Mouse (Mus musculus): Measurements from ENCODE around the gene Fkbp1b.

Fkbp1b gene

GRCm38 (mm10) chr12:4863654-4864337 is 22.4 kb upstream of the Fkbp1b start:
- TF ChIP-seq NANOG (IDR thresholded peaks at IDR 0.05; ENCODE audit: borderline replicate concordance, low read length) (no peak), CTCF (conservative IDR thresholded peaks at IDR 0.05; ENCODE audit: low read length) (no peak), POU5F1 (IDR thresholded peaks at IDR 0.05; ENCODE audit: borderline replicate concordance, low read length) (no peak)
- no peaks in the 10 kb centered on the region; the same call in 1 of the 2 replicates for H3K36me3 ChIP-seq (ENCODE audit: insufficient read depth, low read length)
- H3K4me1 ChIP-seq (replicated peaks; ENCODE audit: low read depth, low read length): peaks cover 41% of the 10 kb centered on the region
- H3K4me3 ChIP-seq (replicated peaks; ENCODE audit: low read length): no peak overlapping the region
- peaks cover 3% of the 10 kb centered on the region; the same call in 1 of the 2 replicates for H3K9me3 ChIP-seq (ENCODE audit: low read length)
- 0 out of 2 replicates have a peak, but pooled peaks cover 1% of the 10 kb centered on the region for H3K27me3 ChIP-seq (ENCODE audit: insufficient read depth, low read length)

DNA sequence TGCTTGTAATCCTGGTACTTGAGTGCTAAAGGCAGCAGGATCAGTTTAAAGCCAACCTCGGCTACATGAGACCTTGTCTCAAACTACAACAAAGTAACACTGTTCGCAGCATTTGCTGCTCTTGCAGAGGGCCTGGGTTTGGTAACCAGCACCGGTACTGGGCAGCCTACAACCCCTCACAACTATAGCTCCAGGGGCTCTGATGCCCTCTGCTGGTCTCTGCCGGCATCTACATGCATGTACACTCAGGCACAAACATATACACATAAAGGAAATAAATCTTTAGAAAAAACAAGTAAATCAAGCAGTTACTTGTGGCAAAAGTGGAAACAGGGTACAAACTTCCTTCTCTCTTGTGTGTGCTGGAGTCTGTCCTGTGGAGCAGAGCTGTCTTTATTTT is 21.3 kb upstream of the Fkbp1b start:
- Histone ChIP-seq H3K4me3 (replicated peaks; ENCODE audit: low read length) (no peak overlapping the region), H3K27me3 (ENCODE audit: insufficient read depth, low read length) (no peaks in the 10 kb centered on the region), H3K4me1 (replicated peaks; ENCODE audit: low read depth, low read length) (peaks cover 45% of the 10 kb centered on the region), H3K9me3 (ENCODE audit: low read length) (peaks cover 3% of the 10 kb centered on the region; the same call in 1 of the 2 replicates), H3K36me3 (ENCODE audit: insufficient read depth, low read length) (peaks cover 4% of the 10 kb centered on the region)
- TF ChIP-seq CTCF (conservative IDR thresholded peaks at IDR 0.05; ENCODE audit: low read length): peak; percentile 94
- TF ChIP-seq NANOG (IDR thresholded peaks at IDR 0.05; ENCODE audit: borderline replicate concordance, low read length): no peak

- Histone ChIP-seq H3K36me3 (ENCODE audit: insufficient read depth, low read length) (peaks cover 25% of the 10 kb centered on the region), H3K9me3 (ENCODE audit: low read length) (peaks cover 3% of the 10 kb centered on the region; the same call in 1 of the 2 replicates), H3K4me3 (replicated peaks; ENCODE audit: low read length) (no peak overlapping the region), H3K27me3 (ENCODE audit: insufficient read depth, low read length) (no peaks in the 10 kb centered on the region), H3K4me1 (replicated peaks; ENCODE audit: low read depth, low read length) (peaks cover 37% of the 10 kb centered on the region)
- no peak for TF ChIP-seq POU5F1 (IDR thresholded peaks at IDR 0.05; ENCODE audit: borderline replicate concordance, low read length)
- no peak for TF ChIP-seq NANOG (IDR thresholded peaks at IDR 0.05; ENCODE audit: borderline replicate concordance, low read length)
- TF ChIP-seq CTCF (conservative IDR thresholded peaks at IDR 0.05; ENCODE audit: low read length): no peak
Observed at GRCm38 (mm10) chr12:4859241-4859914, 18.0 kb upstream of the Fkbp1b start.

DNA sequence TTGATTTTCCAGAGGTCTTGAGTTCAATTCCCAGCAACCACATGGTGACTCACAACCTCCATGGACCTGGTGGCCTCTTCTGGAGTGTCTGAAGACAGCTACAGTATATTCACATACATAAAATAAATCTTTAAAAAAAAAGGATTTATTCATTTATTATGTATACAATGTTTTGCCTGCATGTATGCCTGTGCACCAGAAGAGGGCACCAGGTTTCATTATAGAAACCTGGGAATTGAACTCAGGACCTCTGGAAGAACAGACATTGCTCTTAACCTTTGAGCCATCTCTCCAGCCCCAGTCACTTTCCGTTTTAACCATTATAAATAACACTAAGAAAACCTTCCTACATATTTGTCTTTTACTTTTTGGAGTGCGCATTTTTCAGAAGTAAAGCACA is 15.4 kb upstream of the Fkbp1b start:
- Histone ChIP-seq H3K9me3 (ENCODE audit: low read length) (no peaks in the 10 kb centered on the region), H3K36me3 (ENCODE audit: insufficient read depth, low read length) (peaks cover 42% of the 10 kb centered on the region), H3K27me3 (ENCODE audit: insufficient read depth, low read length) (no peaks in the 10 kb centered on the region), H3K4me3 (replicated peaks; ENCODE audit: low read length) (no peak overlapping the region), H3K4me1 (replicated peaks; ENCODE audit: low read depth, low read length) (peaks cover 35% of the 10 kb centered on the region)
- TF ChIP-seq POU5F1 (IDR thresholded peaks at IDR 0.05; ENCODE audit: borderline replicate concordance, low read length) (no peak), NANOG (IDR thresholded peaks at IDR 0.05; ENCODE audit: borderline replicate concordance, low read length) (no peak), CTCF (conservative IDR thresholded peaks at IDR 0.05; ENCODE audit: low read length) (no peak)

- Histone ChIP-seq H3K36me3 (ENCODE audit: insufficient read depth, low read length) (peaks cover 49% of the 10 kb centered on the region), H3K4me1 (replicated peaks; ENCODE audit: low read depth, low read length) (peaks cover 36% of the 10 kb centered on the region), H3K27me3 (ENCODE audit: insufficient read depth, low read length) (no peaks in the 10 kb centered on the region), H3K4me3 (replicated peaks; ENCODE audit: low read length) (no peak overlapping the region), H3K9me3 (ENCODE audit: low read length) (no peaks in the 10 kb centered on the region)
- TF ChIP-seq NANOG (IDR thresholded peaks at IDR 0.05; ENCODE audit: borderline replicate concordance, low read length) (no peak), CTCF (conservative IDR thresholded peaks at IDR 0.05; ENCODE audit: low read length) (peak; percentile 67), POU5F1 (IDR thresholded peaks at IDR 0.05; ENCODE audit: borderline replicate concordance, low read length) (no peak)
Observed at GRCm38 (mm10) chr12:4856160-4856559, 14.8 kb upstream of the Fkbp1b start.

DNA sequence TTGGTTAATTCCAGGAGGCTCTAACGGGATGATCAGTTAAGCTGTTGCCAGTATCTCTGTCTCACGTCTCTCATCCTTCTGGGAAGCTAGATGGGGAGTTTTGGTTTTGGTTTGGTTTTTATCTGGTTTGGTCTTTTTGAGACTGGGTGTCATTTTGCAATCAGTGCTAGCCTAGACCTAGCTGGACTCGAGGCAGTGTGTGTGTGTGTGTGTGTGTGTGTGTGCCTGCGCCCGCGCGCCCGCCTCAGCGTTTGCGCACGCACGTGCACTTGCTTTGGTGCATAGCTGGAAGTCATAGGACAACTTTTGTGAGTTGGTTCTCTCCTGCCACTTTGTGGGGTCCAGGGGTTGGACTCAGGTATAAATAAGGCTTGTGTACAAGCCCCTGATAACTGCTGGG is 2.4 kb upstream of the Fkbp1b start:
- peaks cover 20% of the 10 kb centered on the region for H3K36me3 ChIP-seq (ENCODE audit: insufficient read depth, low read length)
- no peaks in the 10 kb centered on the region for H3K9me3 ChIP-seq (ENCODE audit: low read length)
- peak overlapping the region; percentile 93 for H3K4me3 ChIP-seq (replicated peaks; ENCODE audit: low read length)
- peaks cover 39% of the 10 kb centered on the region for H3K27me3 ChIP-seq (ENCODE audit: insufficient read depth, low read length)
- H3K4me1 ChIP-seq (replicated peaks; ENCODE audit: low read depth, low read length): peaks cover 44% of the 10 kb centered on the region
- TF ChIP-seq POU5F1 (IDR thresholded peaks at IDR 0.05; ENCODE audit: borderline replicate concordance, low read length) (no peak), NANOG (IDR thresholded peaks at IDR 0.05; ENCODE audit: borderline replicate concordance, low read length) (no peak), CTCF (conservative IDR thresholded peaks at IDR 0.05; ENCODE audit: low read length) (no peak)

DNA sequence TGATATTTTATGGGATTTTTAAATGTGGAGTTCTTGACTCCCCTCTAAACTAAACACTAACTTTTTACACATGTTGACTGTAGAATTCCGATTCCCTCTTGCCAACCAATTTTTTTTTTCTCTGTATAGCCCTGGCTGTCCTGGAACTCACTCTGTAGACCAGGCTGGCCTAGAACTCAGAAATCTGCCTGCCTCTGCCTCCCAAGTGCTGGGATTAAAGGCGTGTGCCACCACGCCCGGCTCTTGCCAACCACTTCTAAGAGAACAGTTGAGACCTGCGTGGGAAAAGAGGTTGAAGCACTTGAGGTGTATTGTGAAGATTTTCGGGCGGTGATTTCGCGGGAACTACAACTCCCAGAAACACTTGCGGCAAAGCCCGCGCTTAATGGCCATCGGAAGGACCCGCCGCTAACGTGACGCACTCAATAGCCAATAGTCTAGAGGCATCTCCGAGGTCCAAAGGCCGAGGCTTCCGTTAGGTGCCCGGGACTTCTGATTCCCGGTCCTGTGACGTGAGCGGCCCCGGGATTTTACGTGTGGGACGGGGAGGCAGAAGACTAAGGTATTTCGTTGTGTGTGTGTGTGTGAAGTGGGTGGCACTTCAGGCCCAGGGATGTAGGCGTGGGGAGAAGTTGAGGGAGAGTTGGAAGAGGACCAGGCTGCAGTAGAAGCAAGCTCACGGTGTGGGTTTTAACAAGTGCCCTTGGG is 1.7 kb upstream of the Fkbp1b start, which contains the start of gene Wdcp:
Gene Wdcp, plus strand, starts transcription at position 414 of the 708 bp plus-strand sequence.
- Histone ChIP-seq H3K9me3 (ENCODE audit: low read length) (no peaks in the 10 kb centered on the region), H3K4me3 (replicated peaks; ENCODE audit: low read length) (peak within 1 kb of the TSS; percentile 93), H3K4me1 (replicated peaks; ENCODE audit: low read depth, low read length) (peaks cover 44% of the 10 kb centered on the region), H3K27me3 (ENCODE audit: insufficient read depth, low read length) (peaks cover 42% of the 10 kb centered on the region), H3K36me3 (ENCODE audit: insufficient read depth, low read length) (peaks cover 14% of the 10 kb centered on the region; the same call in 1 of the 2 replicates)
- TF ChIP-seq NANOG (IDR thresholded peaks at IDR 0.05; ENCODE audit: borderline replicate concordance, low read length) (no peak), POU5F1 (IDR thresholded peaks at IDR 0.05; ENCODE audit: borderline replicate concordance, low read length) (no peak)

- TF ChIP-seq CTCF (conservative IDR thresholded peaks at IDR 0.05; ENCODE audit: low read length) (no peak), POU5F1 (IDR thresholded peaks at IDR 0.05; ENCODE audit: borderline replicate concordance, low read length) (no peak), NANOG (IDR thresholded peaks at IDR 0.05; ENCODE audit: borderline replicate concordance, low read length) (no peak)
- no peaks in the 10 kb centered on the region for H3K9me3 ChIP-seq (ENCODE audit: low read length)
- H3K4me1 ChIP-seq (replicated peaks; ENCODE audit: low read depth, low read length): peaks cover 44% of the 10 kb centered on the region
- peaks cover 42% of the 10 kb centered on the region for H3K27me3 ChIP-seq (ENCODE audit: insufficient read depth, low read length)
- H3K36me3 ChIP-seq (ENCODE audit: insufficient read depth, low read length): peaks cover 18% of the 10 kb centered on the region; the same call in 1 of the 2 replicates
- H3K4me3 ChIP-seq (replicated peaks; ENCODE audit: low read length): peak overlapping the region; percentile 93
Observed at GRCm38 (mm10) chr12:4842456-4842855, 1.1 kb upstream of the Fkbp1b start.

Measured in E14TG2a.4 (cell line).